Mouse (Mus musculus): Measurements from ENCODE around the gene Gmnc. TPM values are rescaled to one million over a fixed set of nuclear protein-coding genes. Genes with fewer than 3 reads are reported as not detected.

Gmnc gene
- polyA plus RNA-seq, 1 experiment from 2014 or later, result 0.66 TPM

DNA sequence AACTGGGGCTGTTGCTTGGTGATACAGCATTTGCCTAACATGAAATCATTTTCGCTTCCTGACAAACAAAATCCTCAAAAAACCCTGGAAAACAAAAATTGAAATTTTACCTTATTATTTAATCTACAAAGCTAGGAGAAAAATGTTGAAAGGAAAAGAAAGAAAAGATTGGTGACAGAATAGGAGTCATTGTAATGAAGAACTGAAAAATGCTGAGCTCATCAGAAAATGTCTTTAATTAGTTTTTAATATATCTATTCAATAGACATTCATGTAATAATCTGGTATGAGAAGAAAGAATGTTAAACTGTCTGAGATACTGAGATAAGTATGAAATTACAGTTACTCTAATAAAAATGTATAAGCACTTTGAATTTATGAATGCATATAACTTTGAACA lies 3.3 kb downstream of the Gmnc start:
- H3K27me3 ChIP-seq (ENCODE audit: control insufficient read depth, insufficient read depth, low read length), result no peaks in the 10 kb centered on the region
- ATAC-seq (ENCODE audit: low FRiP score) (no peak), DNase-seq (ENCODE audit: low spot score) (no peak)
- WGBS, result 96% methylated on average over 1 of the region's 1 CpGs
- H3K9me3 ChIP-seq (ENCODE audit: control insufficient read depth, low read length), result no peaks in the 10 kb centered on the region
- no peaks in the 10 kb centered on the region for H3K36me3 ChIP-seq (ENCODE audit: control insufficient read depth, insufficient read depth, low read length)
- no peaks in the 10 kb centered on the region for H3K4me1 ChIP-seq (replicated peaks; ENCODE audit: control insufficient read depth, insufficient read depth, low read length)
- H3K9ac ChIP-seq (ENCODE audit: low read depth, low read length), result no peak overlapping the region
- no peak overlapping the region for H3K4me3 ChIP-seq (ENCODE audit: low read depth, low read length)
- H3K27ac ChIP-seq (ENCODE audit: low read depth, low read length), result no peak overlapping the region
- H3K4me2 ChIP-seq (replicated peaks; ENCODE audit: low read depth, low read length), result no peak overlapping the region

DNA sequence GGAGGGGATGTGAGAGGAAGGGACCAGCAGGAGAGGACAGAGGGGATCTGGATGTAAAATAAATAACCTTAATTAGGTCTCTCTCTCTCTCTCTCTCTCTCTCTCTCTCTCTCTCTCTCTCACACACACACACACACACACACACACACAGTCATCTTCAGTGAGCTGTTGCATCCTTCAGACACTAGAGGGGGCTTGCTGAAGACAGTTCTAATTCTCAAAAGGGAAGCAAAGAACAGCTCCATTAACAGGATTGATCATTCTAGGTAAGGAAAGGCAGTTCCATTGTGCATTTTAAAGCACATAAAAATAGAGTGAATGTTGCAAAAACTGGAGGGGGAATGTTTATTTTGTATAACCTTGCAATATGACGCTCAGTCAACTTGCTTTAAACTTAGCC lies 5.7 kb downstream of the Gmnc start:
- no peak overlapping the region for H3K27ac ChIP-seq (ENCODE audit: low read depth, low read length)
- H3K4me3 ChIP-seq (ENCODE audit: low read depth, low read length), result no peak overlapping the region
- H3K4me1 ChIP-seq (replicated peaks; ENCODE audit: control insufficient read depth, insufficient read depth, low read length), result no peaks in the 10 kb centered on the region
- H3K9me3 ChIP-seq (ENCODE audit: control insufficient read depth, low read length), result no peaks in the 10 kb centered on the region
- DNase-seq (ENCODE audit: low spot score), result no peak
- no peak for ATAC-seq (ENCODE audit: low FRiP score)
- whole genome bisulfite sequencing, result 85% methylated on average over 1 of the region's 1 CpGs
- H3K4me2 ChIP-seq (replicated peaks; ENCODE audit: low read depth, low read length), result no peak overlapping the region
- H3K36me3 ChIP-seq (ENCODE audit: control insufficient read depth, insufficient read depth, low read length), result no peaks in the 10 kb centered on the region
- H3K9ac ChIP-seq (ENCODE audit: low read depth, low read length), result no peak overlapping the region
- H3K27me3 ChIP-seq (ENCODE audit: control insufficient read depth, insufficient read depth, low read length), result no peaks in the 10 kb centered on the region

DNA sequence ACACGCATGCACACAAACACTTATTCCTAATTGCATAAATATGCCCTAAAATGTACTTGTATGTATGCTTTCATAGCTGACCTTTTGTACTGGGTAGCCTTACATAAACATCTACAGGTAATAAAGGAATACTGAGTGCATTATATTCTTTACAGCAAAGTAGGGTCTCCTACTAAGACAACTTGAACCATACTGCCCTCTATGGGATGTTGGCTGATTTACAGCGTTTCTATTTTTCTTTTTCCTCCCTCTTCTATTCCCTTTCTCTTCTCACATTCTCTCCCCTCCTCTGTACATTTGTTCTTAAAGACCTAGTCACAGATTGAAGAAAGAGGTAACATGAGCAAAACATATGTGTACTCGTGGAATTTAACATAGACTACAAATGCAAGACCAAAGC lies 9.3 kb downstream of the Gmnc start:
- Histone ChIP-seq H3K27ac (ENCODE audit: low read depth, low read length) (no peak overlapping the region), H3K9ac (ENCODE audit: low read depth, low read length) (no peak overlapping the region), H3K4me3 (ENCODE audit: low read depth, low read length) (no peak overlapping the region), H3K4me2 (replicated peaks; ENCODE audit: low read depth, low read length) (no peak overlapping the region), H3K9me3 (ENCODE audit: control insufficient read depth, low read length) (no peaks in the 10 kb centered on the region), H3K27me3 (ENCODE audit: control insufficient read depth, insufficient read depth, low read length) (no peaks in the 10 kb centered on the region), H3K4me1 (replicated peaks; ENCODE audit: control insufficient read depth, insufficient read depth, low read length) (no peaks in the 10 kb centered on the region), H3K36me3 (ENCODE audit: control insufficient read depth, insufficient read depth, low read length) (no peaks in the 10 kb centered on the region)
- WGBS, result 34% methylated on average over 3 of the region's 3 CpGs
- DNase-seq (ENCODE audit: low spot score), result peak; percentile 40
- ATAC-seq (ENCODE audit: low FRiP score), result no peak

DNA sequence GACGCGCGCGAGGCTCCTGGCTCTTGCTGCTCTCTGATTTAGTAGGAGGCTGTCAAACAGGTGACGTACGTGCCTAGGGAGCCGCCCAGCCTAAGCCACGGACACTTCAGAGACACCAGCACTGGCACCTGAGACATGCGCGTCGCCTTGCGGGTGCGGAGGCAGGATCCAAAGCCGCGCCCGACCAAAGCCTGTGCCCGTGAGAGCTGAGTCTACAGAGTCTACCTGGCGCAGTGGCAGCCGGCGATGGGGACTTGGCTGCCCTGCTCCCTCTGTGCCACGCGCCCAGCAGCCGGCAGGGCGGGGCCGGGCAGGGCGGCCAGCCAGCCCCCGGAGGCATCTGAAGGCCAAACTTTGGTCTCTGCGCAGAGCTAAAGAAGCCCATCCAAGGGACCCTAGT lies 23.5 kb downstream of the Gmnc start:
- DNase-seq (ENCODE audit: low spot score) (peak; percentile 23), ATAC-seq (ENCODE audit: low FRiP score) (peak; percentile 53)
- Histone ChIP-seq H3K4me1 (replicated peaks; ENCODE audit: control insufficient read depth, insufficient read depth, low read length) (0 out of 2 replicates have a peak, but pooled peaks cover 2% of the 10 kb centered on the region), H3K4me3 (ENCODE audit: low read depth, low read length) (peak overlapping the region; percentile 24), H3K9me3 (ENCODE audit: control insufficient read depth, low read length) (no peaks in the 10 kb centered on the region), H3K36me3 (ENCODE audit: control insufficient read depth, insufficient read depth, low read length) (no peaks in the 10 kb centered on the region), H3K27me3 (ENCODE audit: control insufficient read depth, insufficient read depth, low read length) (peaks cover 3% of the 10 kb centered on the region; the same call in 1 of the 2 replicates), H3K27ac (ENCODE audit: low read depth, low read length) (no peak overlapping the region), H3K4me2 (replicated peaks; ENCODE audit: low read depth, low read length) (peak overlapping the region; percentile 71), H3K9ac (ENCODE audit: low read depth, low read length) (no peak overlapping the region)
- 1% methylated on average over 28 of the region's 28 CpGs for WGBS

DNA sequence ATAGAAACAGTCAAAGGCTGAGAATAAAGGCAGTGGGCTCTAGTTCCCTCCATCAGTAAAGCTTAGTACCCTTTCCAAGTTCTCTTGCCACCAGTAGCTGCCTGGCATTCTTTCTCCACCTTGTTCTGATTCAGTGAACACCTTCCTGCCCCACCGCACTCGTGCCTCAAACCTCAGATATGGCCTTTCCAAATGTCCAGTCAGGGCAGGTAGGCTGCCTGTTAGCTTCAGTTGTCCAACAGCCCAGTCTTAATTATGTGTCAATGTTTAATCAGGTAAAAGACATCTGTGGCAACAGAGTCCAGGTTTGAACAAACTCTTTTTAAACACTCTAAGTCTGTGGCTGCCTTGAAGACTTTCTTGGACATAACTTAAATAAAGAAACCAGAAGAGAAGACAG lies 24.6 kb downstream of the Gmnc start:
- Histone ChIP-seq H3K4me1 (replicated peaks; ENCODE audit: control insufficient read depth, insufficient read depth, low read length) (0 out of 2 replicates have a peak, but pooled peaks cover 2% of the 10 kb centered on the region), H3K27me3 (ENCODE audit: control insufficient read depth, insufficient read depth, low read length) (peaks cover 3% of the 10 kb centered on the region; the same call in 1 of the 2 replicates), H3K36me3 (ENCODE audit: control insufficient read depth, insufficient read depth, low read length) (no peaks in the 10 kb centered on the region), H3K4me3 (ENCODE audit: low read depth, low read length) (no peak overlapping the region), H3K9me3 (ENCODE audit: control insufficient read depth, low read length) (no peaks in the 10 kb centered on the region), H3K4me2 (replicated peaks; ENCODE audit: low read depth, low read length) (no peak overlapping the region), H3K27ac (ENCODE audit: low read depth, low read length) (no peak overlapping the region), H3K9ac (ENCODE audit: low read depth, low read length) (no peak overlapping the region)
- WGBS, result 80% methylated on average over 2 of the region's 2 CpGs
- DNase-seq (ENCODE audit: low spot score) (no peak), ATAC-seq (ENCODE audit: low FRiP score) (no peak)

DNA sequence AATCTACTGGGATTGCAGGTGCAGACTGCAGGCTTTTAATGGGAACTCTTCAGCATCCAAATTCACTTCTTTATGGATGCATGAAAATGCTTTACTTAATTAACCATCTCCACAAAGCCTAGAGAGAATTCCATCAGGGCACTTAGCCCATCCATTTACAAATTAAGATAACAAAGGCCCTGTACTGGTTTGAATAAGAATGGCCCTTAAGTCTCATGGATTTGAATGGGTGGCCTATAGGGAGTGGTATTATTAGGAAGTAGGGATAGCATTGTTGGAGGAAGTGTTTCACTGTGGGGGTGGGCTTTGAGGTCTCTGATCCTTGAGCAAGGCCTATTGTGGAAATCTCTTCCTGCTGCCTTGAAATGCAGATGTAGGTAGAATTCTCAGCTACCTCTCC lies 29.5 kb downstream of the Gmnc start:
- no peak overlapping the region for H3K9ac ChIP-seq (ENCODE audit: low read depth, low read length)
- H3K9me3 ChIP-seq (ENCODE audit: control insufficient read depth, low read length), result no peaks in the 10 kb centered on the region
- H3K4me1 ChIP-seq (replicated peaks; ENCODE audit: control insufficient read depth, insufficient read depth, low read length), result no peaks in the 10 kb centered on the region
- no peak overlapping the region for H3K4me2 ChIP-seq (replicated peaks; ENCODE audit: low read depth, low read length)
- no peaks in the 10 kb centered on the region for H3K27me3 ChIP-seq (ENCODE audit: control insufficient read depth, insufficient read depth, low read length)
- no peak overlapping the region for H3K27ac ChIP-seq (ENCODE audit: low read depth, low read length)
- no peak for ATAC-seq (ENCODE audit: low FRiP score)
- H3K36me3 ChIP-seq (ENCODE audit: control insufficient read depth, insufficient read depth, low read length), result no peaks in the 10 kb centered on the region
- DNase-seq (ENCODE audit: low spot score), result no peak
- no peak overlapping the region for H3K4me3 ChIP-seq (ENCODE audit: low read depth, low read length)

DNA sequence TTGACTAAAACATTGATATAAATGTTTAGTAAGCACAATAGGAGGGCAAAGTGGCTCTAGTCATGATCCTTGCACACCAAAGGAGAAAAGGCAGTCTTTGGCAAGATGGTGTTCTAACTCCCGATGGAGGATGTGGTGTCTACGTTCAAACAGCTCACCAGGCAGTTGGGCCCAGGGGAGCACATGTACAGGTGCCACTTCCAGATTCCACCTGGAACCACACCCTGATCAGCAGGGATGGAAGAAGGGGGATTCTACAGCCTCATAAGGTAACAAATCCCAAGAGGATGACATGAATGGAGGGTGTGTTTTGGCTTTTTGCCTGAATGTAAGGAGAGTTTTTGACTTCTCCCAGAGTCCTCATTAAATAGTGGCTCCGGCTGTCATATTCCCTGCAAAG lies 39.9 kb downstream of the Gmnc start:
- no peaks in the 10 kb centered on the region for H3K36me3 ChIP-seq (ENCODE audit: control insufficient read depth, insufficient read depth, low read length)
- H3K4me3 ChIP-seq (ENCODE audit: low read depth, low read length), result no peak overlapping the region
- H3K9me3 ChIP-seq (ENCODE audit: control insufficient read depth, low read length), result no peaks in the 10 kb centered on the region
- H3K9ac ChIP-seq (ENCODE audit: low read depth, low read length), result no peak overlapping the region
- 85% methylated on average over 3 of the region's 3 CpGs for WGBS
- no peaks in the 10 kb centered on the region for H3K27me3 ChIP-seq (ENCODE audit: control insufficient read depth, insufficient read depth, low read length)
- ATAC-seq (ENCODE audit: low FRiP score) (no peak), DNase-seq (ENCODE audit: low spot score) (no peak)
- H3K4me2 ChIP-seq (replicated peaks; ENCODE audit: low read depth, low read length), result no peak overlapping the region
- no peaks in the 10 kb centered on the region for H3K4me1 ChIP-seq (replicated peaks; ENCODE audit: control insufficient read depth, insufficient read depth, low read length)
- no peak overlapping the region for H3K27ac ChIP-seq (ENCODE audit: low read depth, low read length)

DNA sequence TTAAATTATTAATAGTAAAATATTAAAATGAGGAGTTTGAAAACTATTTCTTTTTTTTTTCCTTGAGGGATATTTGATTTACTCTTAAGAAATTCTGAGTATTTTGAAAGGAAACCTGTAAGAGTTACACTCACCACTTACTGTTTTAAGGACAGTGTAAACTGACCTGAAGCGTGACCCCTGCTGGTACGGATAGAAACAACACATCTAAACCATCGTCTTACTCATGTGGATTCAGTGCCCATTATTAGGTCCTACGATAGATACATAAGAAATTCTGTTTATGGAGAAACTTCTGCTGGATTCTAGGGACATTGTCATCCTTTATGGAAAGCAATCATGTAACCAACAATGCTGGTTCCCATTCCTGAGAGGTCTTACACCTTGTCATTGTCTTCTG lies 41.2 kb downstream of the Gmnc start:
- DNase-seq (ENCODE audit: low spot score) (peak; percentile 8), ATAC-seq (ENCODE audit: low FRiP score) (no peak)
- Histone ChIP-seq H3K9ac (ENCODE audit: low read depth, low read length) (no peak overlapping the region), H3K27me3 (ENCODE audit: control insufficient read depth, insufficient read depth, low read length) (no peaks in the 10 kb centered on the region), H3K9me3 (ENCODE audit: control insufficient read depth, low read length) (no peaks in the 10 kb centered on the region), H3K36me3 (ENCODE audit: control insufficient read depth, insufficient read depth, low read length) (no peaks in the 10 kb centered on the region), H3K4me3 (ENCODE audit: low read depth, low read length) (no peak overlapping the region), H3K27ac (ENCODE audit: low read depth, low read length) (no peak overlapping the region), H3K4me2 (replicated peaks; ENCODE audit: low read depth, low read length) (no peak overlapping the region), H3K4me1 (replicated peaks; ENCODE audit: control insufficient read depth, insufficient read depth, low read length) (no peaks in the 10 kb centered on the region)
- 57% methylated on average over 4 of the region's 4 CpGs for WGBS

DNA sequence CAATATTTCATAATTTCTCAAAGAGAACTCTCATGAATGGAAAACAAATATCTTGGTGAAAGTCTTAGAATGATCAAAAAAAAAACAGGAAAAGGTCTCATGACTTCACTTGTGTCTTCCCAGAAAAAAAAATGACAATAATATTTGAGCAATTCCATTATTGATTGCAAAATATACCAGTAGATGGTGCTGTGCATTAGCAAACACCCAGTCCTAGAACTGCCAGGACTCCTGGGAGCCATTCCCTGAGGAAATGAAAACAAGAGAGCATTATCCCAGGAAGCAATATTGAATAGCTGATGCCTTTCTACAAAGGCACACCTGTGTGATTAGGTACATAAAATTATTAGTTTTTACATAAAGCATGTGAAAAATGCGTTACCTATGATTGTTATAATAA lies 87.5 kb downstream of the Gmnc start:
- DNase-seq (ENCODE audit: low spot score) (no peak), ATAC-seq (ENCODE audit: low FRiP score) (no peak)
- no peak overlapping the region for H3K4me3 ChIP-seq (ENCODE audit: low read depth, low read length)
- H3K9me3 ChIP-seq (ENCODE audit: control insufficient read depth, low read length), result no peaks in the 10 kb centered on the region
- no peak overlapping the region for H3K4me2 ChIP-seq (replicated peaks; ENCODE audit: low read depth, low read length)
- H3K9ac ChIP-seq (ENCODE audit: low read depth, low read length), result no peak overlapping the region
- no peaks in the 10 kb centered on the region for H3K27me3 ChIP-seq (ENCODE audit: control insufficient read depth, insufficient read depth, low read length)
- WGBS, result 76% methylated on average over 1 of the region's 1 CpGs
- no peaks in the 10 kb centered on the region for H3K4me1 ChIP-seq (replicated peaks; ENCODE audit: control insufficient read depth, insufficient read depth, low read length)
- no peaks in the 10 kb centered on the region for H3K36me3 ChIP-seq (ENCODE audit: control insufficient read depth, insufficient read depth, low read length)
- H3K27ac ChIP-seq (ENCODE audit: low read depth, low read length), result no peak overlapping the region
